Mouse (Mus musculus) ovary, postnatal 14 days (tissue): Measurements from ENCODE around the gene Flrt3.
A peak's percentile ranks its signal among the peaks of the same experiment; 100 is the strongest.

Source experiments
- DNase-seq: peaks from one replicate; pipeline ENCODE4 v3.0.0; 2022; ENCODE audit warnings: low spot score

Gene Flrt3

DNA sequence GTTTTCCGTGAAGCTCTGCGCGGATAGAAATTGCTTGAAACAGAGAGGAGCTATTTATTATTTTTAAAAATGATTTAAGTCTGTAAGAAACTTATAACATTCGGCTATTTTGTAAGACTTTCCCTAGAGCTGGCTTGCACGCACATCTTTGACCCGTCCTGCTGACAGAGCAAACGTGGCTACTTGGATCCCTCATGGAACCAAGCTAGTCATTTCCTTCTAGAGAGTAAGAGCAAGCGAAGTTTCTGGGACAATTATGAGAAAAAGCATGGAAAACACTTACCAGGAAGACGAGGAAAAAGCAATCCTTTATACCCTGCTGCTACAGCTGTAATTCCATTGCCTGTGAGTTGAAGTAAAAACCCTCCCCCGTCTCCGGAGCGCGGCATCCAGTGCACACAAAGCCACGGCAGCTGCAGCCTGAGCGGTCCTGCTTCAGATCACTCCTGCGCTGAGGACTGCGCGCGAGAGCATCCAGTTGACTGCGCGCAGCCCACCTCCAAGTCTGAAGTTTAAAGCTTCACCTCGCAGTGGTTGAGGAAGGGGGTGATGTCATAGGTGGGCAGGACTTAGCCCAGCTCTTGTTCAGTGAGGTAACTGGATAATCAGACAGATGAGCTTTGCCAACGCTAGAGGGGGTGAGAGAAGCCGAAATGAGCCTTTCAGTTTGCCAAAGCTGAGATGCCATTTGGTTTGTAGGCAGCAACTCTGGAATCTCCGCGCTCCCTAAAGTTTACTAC is at the start of gene Flrt3:
Gene Flrt3, minus strand, starts transcription at position 507 of the 740 bp plus-strand sequence.
- DNase-seq: peak; percentile 73

DNA sequence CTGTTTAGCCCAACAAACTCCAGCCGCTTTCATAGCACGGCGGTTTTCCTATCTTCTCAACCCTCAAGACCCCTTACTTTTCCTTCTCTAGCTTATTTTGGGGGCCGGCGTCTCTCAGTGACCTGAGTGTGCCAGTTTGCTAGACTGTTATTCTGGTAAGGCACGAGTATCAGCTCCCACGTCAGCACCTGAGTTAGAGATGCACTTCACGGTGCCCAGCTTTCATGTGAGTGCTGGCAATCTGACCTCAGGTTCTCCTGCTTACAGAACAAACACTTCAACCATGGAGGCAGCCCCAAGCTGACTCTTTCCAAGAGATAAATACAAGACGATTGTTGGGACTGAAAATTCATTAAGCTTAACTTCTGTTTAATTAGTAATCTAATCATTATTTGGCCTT is 46.1 kb upstream of the Flrt3 start:
- DNase-seq: no peak

DNA sequence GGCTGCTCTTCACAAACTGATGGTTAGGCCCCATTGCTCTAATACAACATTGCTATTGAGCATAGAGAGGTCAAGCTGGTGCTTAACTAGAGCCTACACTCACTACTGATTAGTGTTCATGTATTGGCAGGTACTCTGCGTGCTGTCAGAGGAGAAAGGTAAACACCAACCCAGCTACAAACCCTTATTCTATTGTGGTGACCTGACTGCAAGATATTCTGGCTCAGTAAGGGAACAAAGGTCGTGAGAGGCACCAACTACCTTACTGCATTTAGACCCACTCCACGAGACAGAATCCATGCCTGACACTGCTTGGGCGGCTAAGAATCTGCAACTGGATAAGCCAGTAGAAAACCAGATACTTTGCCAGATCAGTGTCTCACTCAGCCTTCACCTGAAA is 44.6 kb upstream of the Flrt3 start:
- DNase-seq: no peak

DNA sequence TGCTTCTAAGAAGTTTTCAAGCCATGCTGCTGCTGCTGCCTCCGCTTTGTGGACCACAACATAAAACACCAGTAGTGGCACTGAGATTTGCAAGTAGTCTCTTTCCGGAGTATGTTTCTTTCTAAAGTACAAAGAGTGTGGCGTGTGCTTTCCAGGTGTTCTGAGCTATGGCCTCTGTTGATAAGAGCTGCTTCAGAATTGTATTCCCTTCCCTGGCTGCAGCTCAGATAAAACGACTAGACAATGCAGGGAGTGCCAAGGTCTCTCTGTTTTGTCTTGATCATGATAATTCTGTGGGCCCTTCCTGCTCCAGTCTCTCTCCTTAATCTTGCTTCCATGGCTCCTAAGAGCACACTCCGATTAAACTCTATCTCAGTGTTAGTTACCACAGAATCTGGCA is 36.3 kb upstream of the Flrt3 start:
- no peak for DNase-seq

DNA sequence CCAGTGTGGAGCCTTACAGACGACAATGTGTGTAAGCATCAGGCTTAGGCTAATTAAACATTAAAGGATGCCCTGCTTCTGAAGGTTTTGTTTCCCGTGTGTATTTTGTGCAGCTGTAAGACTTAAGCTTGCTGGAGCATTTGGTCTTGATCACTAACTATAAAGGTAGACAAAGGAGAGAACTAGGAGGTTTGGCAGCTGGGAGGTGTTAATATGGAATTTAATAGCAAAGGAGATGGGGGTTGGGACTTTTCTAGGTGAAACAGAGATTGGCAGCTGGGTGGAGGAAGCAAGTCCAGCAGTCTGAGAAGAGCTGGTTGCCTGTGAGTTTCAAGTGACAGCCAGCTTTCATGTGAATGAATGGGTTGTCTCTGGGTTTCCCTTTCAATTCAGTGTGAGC is 34.0 kb upstream of the Flrt3 start:
- DNase-seq: no peak

DNA sequence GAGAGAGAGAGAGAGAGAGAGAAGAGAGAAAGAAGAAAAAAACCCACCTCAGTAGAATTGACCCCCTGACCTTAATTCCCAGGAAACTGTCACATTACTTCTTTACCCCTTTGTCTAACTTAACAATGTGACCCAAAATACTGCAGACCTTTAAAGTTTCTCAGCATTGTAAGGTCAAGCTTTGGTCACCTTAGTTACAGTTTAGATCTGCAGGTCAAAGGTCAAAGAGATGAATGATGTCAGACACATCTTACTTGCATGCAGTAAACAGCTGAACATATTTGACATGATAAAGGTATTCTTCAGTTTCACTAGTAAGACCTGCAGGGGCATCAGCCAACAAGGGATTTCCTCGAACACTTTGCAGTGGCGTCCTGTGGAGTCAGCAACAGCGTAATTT is 32.9 kb upstream of the Flrt3 start:
- no peak for DNase-seq

DNA sequence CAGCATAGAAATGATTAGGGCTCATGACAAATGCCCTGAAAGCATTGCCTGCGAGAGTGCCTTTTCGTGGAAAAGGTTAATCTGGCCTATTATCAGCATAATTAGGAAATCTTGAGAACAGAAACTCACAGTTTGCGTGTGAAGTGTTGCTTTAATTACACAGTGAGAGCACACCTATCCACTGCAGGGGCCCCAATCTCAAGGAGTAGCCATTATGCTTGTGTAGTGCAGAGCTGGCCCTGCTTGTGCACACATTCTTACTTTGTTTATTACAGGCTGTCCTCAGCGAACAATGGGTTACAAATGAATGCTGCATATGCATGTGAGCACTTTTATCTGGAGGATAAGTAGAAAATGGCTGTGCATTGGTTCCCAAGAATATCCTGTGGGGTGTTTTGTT is 32.1 kb upstream of the Flrt3 start:
- no peak for DNase-seq

DNA sequence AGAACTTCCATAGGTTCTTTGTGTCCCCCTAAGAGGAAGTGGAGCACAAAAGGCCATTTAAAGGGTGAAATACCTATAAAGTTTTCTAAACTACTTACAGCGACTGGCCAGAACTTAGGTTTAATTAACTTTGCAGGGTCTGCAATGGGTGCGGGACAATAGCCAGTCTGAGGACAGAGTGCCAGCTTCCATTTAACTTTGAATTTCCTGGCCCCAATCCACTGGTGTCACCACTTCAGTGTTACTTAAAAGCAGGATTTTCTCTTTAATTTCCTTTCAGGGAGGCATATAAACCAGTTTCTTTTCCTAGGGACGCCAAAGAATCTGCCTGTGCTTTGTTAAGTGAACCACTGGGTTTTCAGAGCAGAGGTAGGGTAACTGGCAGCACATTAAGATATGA is 27.3 kb upstream of the Flrt3 start:
- DNase-seq: no peak

DNA sequence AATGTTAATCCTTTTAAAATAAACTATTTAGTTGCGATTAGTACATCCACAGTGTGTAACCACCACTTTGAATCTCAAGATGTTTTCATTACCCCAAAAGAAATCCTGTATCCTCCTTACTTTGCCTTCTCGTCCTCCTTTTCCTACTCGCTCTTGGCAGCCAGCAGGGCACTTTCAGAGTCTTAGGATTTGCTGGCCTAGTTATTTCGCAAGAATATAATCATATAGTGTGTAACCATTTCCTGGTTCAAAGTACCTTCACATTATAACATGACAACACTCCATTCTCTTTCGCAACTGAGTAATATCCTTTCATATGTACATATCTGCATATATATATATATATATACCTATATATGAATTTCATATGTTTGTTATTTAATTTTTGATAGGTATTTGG is 22.6 kb upstream of the Flrt3 start:
- no peak for DNase-seq

DNA sequence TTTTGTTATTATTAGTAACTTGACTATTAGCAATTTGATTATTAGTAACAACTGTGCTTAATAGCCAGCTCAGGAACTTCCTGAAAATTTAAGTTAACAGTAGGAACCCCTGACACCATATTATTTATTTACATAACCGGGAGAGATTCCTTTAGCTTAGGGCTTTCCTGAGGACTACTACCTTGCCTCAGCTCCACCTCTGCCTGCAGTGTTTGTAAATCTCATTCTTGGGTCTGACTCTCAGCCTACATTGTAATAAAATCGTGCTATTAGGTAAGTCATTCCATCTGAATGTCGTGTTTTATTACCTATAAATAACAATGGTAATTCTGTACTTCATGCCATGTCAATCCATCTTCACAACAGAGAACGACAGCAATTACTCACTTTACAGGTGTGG is 21.2 kb upstream of the Flrt3 start:
- no peak for DNase-seq

DNA sequence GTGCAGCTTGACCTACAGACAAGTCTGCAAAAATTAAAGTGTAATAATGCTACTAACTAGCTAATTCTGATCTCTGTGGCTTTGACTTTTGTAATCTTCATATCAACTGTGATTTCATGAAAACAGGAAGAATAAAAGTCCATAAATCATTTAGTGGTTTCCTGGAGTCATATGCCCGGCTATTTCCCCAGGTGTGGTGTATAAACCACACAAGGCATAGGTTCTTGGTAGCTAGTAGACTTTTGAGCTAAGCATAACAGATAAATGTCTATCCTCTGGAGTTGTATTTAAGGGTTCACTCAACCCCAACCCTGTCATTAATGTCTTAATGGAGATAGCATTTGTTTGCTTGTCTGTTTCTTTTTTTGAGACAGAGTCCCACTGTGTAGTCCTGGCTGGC is 20.1 kb upstream of the Flrt3 start:
- DNase-seq: no peak

DNA sequence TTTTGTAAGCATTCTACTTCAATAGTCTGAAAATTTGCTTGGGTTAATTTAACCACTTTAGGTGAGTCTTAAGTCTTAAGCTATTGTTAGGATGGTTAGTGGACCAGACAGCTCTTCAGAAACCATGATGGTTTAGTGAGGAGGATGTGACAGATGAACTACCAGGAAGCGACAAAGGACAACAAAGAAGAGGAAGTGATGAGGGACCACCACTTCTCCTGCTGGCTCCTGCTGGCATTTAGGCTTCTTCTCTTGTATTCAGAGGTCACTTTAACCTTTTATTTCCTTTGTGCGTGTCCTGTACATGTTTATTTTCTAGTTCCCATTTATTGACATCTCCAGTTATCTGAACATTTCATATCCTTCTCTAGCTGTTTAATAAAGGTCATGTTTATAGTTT is 19.6 kb upstream of the Flrt3 start:
- DNase-seq: no peak

DNA sequence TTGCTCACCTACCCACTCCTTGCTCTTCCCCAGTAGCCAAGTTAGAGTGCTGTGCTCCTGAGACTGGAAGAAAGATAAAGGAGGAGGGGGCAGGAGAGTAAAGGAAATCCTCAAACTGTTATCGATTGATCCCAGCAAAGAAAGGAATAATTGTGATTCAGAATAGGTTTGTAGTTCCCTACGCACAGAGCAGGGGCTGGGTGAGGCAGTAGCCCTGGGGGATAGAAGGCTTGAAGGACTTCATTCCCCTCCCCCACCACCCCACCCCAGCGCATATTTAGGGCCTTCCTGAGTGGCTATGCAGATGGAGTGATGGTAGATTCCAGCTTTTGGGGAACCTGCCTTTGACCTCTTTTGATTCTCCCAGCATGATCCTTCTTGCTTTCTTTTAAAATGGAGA is 5.5 kb upstream of the Flrt3 start:
- no peak for DNase-seq

DNA sequence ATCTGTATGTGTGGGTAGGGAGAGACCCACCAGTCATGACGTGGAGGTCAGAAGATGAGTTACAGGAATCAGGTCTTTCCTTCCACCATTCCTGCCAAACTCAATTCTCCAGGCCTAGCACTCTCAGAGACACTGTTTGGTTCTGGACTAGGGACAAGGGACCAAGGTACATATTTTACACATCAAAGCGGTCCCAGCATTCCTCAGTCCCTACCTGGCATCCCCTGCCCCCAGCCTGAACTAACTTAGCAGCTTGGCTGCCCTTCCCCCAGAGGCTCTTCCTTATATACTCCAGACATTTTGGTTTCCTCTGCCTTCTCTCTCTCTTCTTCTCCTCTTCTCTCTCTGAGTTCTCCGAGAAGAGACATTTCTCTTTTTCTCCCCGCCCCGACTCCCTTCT is 2.2 kb upstream of the Flrt3 start:
- no peak for DNase-seq

DNA sequence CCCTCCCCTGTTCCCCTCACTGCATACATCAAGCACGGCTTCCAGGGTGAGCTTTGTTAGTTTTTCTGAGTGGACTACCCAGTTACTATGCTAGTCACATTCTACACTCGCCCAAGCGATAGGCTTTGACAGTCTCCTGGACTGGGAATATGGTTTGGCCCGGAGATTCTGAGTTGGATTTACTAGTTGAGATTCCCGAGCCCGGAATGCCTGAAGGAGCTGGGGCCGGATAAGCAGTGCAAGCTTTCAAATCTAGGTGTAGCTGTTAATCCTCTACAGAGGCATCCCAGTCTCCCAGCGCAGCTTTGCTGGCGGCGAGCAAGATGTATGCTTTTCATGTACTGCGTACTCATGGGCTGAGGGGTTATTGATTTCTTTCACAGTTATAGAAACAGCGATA is 812 bp downstream of the Flrt3 start:
- peak; percentile 18 for DNase-seq

DNA sequence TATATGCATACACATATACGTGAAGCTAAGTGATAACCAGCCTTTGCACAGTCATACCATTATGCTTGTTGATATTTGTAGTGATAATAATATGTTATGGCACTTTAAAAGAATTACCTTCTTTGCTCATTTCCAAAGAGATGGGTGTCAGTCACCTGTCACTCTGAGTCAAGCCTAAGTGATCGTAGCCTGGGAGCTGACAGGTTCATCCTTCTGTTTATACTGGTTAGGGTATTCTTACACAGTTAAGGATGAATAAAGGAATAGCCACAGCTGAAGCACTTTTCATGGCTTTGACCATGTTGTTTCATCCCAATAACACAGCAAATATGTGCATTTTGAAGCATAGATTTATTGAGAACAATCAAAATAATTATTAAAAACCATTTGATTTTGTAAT is 1.5 kb downstream of the Flrt3 start:
- no peak for DNase-seq

DNA sequence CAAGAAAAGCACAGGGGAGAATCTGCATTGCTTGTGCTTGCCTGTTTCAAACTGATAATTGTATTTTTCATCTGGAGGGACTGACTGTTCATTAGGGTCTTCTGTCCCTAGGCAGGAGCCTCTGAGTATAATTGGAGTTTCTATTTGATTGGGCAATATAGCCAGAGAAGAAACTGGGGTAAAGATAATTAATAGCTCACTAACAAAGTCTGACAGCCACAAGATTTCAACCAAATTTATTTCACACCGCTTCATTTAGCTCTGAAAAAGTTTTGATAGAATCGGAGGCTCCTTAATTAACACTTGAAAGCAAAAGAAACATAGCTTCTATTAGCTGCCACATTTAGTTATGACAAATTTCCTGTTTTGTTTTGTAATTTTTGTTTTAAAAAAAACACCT is 2.2 kb downstream of the Flrt3 start:
- no peak for DNase-seq

DNA sequence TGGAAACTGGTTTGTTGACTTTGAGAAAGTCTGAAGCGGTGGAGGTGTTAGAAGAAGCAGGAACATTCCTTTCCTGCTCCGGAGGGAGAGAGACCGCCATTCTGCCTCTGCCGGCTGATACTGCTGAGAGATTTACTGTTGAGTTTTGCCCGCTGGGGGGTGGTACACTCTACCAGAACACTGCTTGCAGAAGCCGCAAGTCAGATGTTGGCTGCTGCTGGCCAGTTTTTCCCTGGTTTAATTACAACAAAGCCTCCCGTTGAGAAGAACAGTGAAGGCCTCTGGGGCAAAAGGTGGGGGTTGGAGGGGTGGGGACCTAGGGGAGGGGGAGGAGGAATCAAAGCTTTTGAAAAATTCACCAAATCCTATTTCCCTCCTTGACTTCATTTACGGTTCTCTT is 3.0 kb downstream of the Flrt3 start:
- peak; percentile 53 for DNase-seq

DNA sequence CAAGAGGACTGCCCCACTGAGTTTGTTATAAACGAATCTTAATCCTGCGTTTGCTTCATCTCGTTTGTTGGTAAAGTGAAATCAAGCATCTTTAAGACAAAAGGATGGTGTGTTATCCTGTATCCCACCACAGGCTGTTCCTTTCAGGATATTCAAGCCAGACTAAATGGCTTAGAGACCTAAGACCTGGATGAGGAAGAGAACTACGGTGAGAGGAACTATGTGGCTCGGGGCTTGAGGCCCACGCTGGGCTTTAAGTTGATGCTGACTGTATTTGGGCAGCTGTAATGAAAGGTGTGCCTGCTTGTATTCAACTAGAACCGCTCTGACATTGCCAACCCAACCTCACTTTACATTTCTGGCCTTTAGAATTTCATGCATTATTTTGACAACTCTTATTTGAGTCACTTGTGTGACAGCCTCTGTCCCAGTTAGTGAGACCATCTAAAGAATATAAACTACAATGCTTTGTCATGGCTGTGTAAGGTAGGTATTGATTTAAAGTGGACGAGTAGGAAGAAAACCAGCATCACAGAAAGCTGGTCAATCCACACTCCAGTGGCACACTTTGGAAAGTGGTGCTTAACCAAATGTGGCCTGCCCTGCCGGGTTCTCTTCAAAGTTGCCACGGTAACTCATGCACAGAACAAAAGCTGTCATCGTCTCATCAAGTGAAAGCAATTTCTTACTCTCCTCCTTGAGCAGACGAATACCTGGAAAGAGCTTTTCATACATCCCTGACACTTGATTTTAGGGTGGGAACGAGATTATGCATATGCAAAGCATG is 3.8 kb downstream of the Flrt3 start:
- DNase-seq: no peak

DNA sequence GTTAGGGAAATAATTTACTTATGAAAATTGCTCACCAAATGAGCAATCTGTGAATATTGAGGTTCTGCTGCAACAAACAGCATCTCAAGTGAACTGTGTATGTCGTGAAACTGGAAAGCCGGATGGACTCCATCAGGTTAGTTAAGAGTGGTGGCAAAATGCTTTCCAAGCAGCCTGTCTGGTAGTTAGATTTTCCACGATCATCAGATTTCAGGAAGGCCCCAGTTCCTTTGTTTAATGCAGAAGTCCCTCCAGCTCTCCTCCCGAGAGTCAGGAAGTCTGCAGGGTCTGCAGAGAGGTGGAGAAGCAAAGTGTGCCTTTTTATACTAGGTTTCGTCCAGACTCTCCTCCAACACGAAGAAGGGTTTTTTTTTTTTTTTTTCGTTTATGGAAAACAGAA is 4.4 kb downstream of the Flrt3 start:
- DNase-seq: no peak

DNA sequence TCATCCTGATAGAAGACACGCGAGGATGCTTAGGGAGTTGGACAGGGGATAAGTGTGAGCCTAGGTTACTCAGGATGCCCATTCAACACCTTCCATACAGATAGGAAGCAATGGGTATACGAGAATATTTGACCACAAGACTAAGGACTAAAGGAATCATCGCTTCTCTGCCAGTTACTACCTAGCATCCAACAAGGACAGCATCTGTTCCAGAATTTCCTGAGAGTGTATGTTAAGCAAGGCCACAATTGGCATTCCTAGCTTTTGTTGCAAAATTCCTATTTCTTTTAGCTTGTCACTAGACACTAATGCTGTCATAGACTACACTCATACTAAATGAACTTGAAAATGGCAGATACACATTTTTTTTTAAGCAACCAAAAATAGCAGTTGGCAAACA is 6.9 kb downstream of the Flrt3 start:
- DNase-seq: no peak

DNA sequence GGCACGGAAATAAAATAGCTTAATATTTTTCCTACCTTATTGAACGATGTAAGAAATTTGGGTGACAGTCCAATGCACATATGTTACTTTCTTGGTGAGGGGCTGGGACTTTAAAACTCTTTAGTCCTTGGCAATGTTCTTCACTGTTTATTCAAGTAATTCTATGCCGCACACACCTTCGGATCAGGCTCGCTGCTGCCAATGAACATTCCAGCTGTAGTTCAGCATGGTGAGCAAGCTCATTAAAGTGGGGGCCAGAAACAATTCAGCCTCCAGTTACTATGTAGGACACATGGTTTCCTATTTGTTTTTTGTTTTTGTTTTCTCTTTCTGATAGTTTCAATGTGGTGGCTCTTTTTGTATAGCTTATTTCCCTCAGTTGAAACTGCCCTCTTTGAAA is 8.6 kb downstream of the Flrt3 start:
- no peak for DNase-seq

DNA sequence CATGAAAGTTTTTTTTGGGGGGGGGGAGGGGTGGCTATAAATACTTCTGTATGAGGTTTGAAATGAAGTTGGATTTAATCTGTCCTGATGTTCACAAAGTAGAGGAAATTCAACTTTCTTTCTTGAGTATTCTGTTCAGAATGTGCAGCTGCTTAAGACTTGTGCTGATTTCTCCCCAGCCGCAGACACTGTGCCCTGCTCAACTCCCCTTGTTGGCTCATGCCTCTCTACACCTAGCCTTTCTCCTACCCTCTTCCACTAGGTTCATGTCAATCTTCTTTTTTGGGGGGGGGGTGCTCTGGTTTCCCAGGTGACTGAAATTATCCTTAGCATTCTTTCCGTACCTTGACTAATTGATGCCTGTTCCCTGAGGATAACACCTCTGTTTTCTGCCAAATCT is 17.3 kb downstream of the Flrt3 start:
- no peak for DNase-seq

DNA sequence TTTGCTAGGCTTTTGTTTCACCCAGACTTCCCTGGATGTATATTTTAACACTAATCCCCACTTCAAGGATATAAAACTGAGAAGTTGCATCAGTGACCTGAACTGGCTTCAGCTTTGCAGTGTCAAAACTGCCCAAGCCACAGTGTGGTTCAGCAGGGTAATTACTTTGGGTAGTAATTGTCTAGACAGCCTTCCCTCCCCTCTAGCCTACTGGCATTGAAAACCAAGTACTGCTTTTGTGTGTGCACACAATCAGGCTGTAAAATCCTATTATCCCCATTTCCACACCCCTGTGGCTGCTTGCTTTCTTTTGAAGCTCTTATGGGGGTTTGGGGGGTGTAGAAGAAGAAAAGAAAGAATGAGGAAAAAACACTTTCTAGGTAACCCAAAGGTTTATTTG is 17.8 kb downstream of the Flrt3 start:
- DNase-seq: no peak
